ENCODE assay signal across 8 mouse cellular contexts in genomic region chr10:57183560-57183959, GRCm38 (mm10).
A peak's percentile ranks its signal among the peaks of the same experiment; 100 is the strongest.
DNase-seq lines count a peak whose midpoint lies in the region; ATAC-seq lines count a peak whose summit lies in the region.

No protein-coding gene starts in this region.

- H3K4me2 ChIP-seq in hindbrain, embryonic 12.5 days (replicated peaks), result no peak overlapping the region

- no peaks in the 10 kb centered on the region for H3K4me1 ChIP-seq in hindbrain, embryonic 10.5 days (replicated peaks)
- H3K4me1 ChIP-seq in hindbrain, embryonic 12.5 days, result no peaks in the 10 kb centered on the region
- H3K4me1 ChIP-seq in embryonic facial prominence, embryonic 10.5 days, result no peaks in the 10 kb centered on the region

- ATAC-seq in hindbrain, embryonic 12.5 days (ENCODE audit: low FRiP score), result no peak
- no peak for ATAC-seq in inflammation-experienced regulatory T-cells, adult 6 months

- no peak overlapping the region for H3K27ac ChIP-seq in hindbrain, embryonic 10.5 days
- no peak overlapping the region for H3K27ac ChIP-seq in hindbrain, embryonic 12.5 days
- H3K27ac ChIP-seq in embryonic facial prominence, embryonic 10.5 days (replicated peaks), result no peak overlapping the region

- H3K4me3 ChIP-seq in hindbrain, embryonic 10.5 days, result no peak overlapping the region
- no peak overlapping the region for H3K4me3 ChIP-seq in hindbrain, embryonic 12.5 days
- no peak overlapping the region for H3K4me3 ChIP-seq in embryonic facial prominence, embryonic 10.5 days

- H3K9me3 ChIP-seq in hindbrain, embryonic 10.5 days, result no peaks in the 10 kb centered on the region
- H3K9me3 ChIP-seq in hindbrain, embryonic 12.5 days (replicated peaks), result no peaks in the 10 kb centered on the region
- H3K9me3 ChIP-seq in embryonic facial prominence, embryonic 10.5 days, result no peaks in the 10 kb centered on the region

- H3K27me3 ChIP-seq in hindbrain, embryonic 10.5 days (ENCODE audit: insufficient read depth, poor library complexity, severe bottlenecking), result no peaks in the 10 kb centered on the region
- H3K27me3 ChIP-seq in hindbrain, embryonic 12.5 days, result no peaks in the 10 kb centered on the region
- H3K27me3 ChIP-seq in embryonic facial prominence, embryonic 10.5 days (replicated peaks; ENCODE audit: low read depth, poor library complexity, severe bottlenecking), result no peaks in the 10 kb centered on the region

- peak; percentile 20 for DNase-seq in hindbrain, embryonic 10.5 days (ENCODE audit: low spot score)
- peak; percentile 63 for DNase-seq in 3T3-L1 (ENCODE audit: low read depth, low spot score)
- DNase-seq in R1 (ENCODE audit: low read depth, low spot score), result peak; percentile 30
- peak; percentile 55 for DNase-seq in embryonic facial prominence, embryonic 10.5 days (ENCODE audit: low spot score)
- DNase-seq in layer of hippocampus, postnatal 14 days (ENCODE audit: low spot score in 2 of 2), result peak; percentile 34 to 77
- DNase-seq in retina, embryonic 14.5 days (ENCODE audit: low spot score), result peak; percentile 43

- H3K36me3 ChIP-seq in hindbrain, embryonic 10.5 days, result no peaks in the 10 kb centered on the region
- no peaks in the 10 kb centered on the region for H3K36me3 ChIP-seq in hindbrain, embryonic 12.5 days
- H3K36me3 ChIP-seq in embryonic facial prominence, embryonic 10.5 days (replicated peaks), result no peaks in the 10 kb centered on the region

- 69% methylated on average over 1 of the region's 1 CpGs for WGBS in hindbrain, embryonic 10.5 days
- WGBS in hindbrain, embryonic 12.5 days, result 75% methylated on average over 1 of the region's 1 CpGs
- WGBS in embryonic facial prominence, embryonic 10.5 days, result 69% methylated on average over 1 of the region's 1 CpGs

- no peak overlapping the region for H3K9ac ChIP-seq in hindbrain, embryonic 12.5 days
